Mouse (Mus musculus) ES-CJ7 (cell line): ENCODE data around the gene Cenpc1.

Experiments used
- DNase-seq: peaks from one replicate; pipeline ENCODE4 v3.0.0; 2011; ENCODE audit warnings: low read depth, low spot score

Cenpc1 gene

GRCm38 (mm10) chr5:86065101-86065875 is at the start of gene Cenpc1:
Gene Cenpc1, minus strand, starts transcription at chr5:86065583.
- peak; percentile 98 for DNase-seq

- no peak for DNase-seq
These were observed 48.6 kb upstream of the Cenpc1 start for GRCm38 (mm10) chr5:86113997-86114396.

- DNase-seq: no peak
These were observed 47.7 kb upstream of the Cenpc1 start for GRCm38 (mm10) chr5:86113037-86113436.

GRCm38 (mm10) chr5:86111074-86111473 is 45.7 kb upstream of the Cenpc1 start:
- DNase-seq: no peak

GRCm38 (mm10) chr5:86106610-86107009 is 41.2 kb upstream of the Cenpc1 start:
- DNase-seq: no peak

- no peak for DNase-seq
These were observed 36.8 kb upstream of the Cenpc1 start for GRCm38 (mm10) chr5:86102176-86102575.

- no peak for DNase-seq
These were observed 35.2 kb upstream of the Cenpc1 start for GRCm38 (mm10) chr5:86100621-86101020.

- DNase-seq: no peak
These were observed 33.6 kb upstream of the Cenpc1 start for GRCm38 (mm10) chr5:86098988-86099387.

GRCm38 (mm10) chr5:86094754-86095153 is 29.4 kb upstream of the Cenpc1 start:
- no peak for DNase-seq

- DNase-seq: no peak
These were observed 21.4 kb upstream of the Cenpc1 start for GRCm38 (mm10) chr5:86086751-86087150.

- DNase-seq: no peak
These were observed 19.6 kb upstream of the Cenpc1 start for GRCm38 (mm10) chr5:86084979-86085378.

- no peak for DNase-seq
These were observed 18.6 kb upstream of the Cenpc1 start for GRCm38 (mm10) chr5:86083987-86084386.

- no peak for DNase-seq
These were observed 13.4 kb upstream of the Cenpc1 start for GRCm38 (mm10) chr5:86078720-86079334.

GRCm38 (mm10) chr5:86072756-86073386 is 7.5 kb upstream of the Cenpc1 start:
- DNase-seq: no peak

GRCm38 (mm10) chr5:86071538-86071937 is 6.2 kb upstream of the Cenpc1 start, which contains the start of gene Stap1:
Gene Stap1, plus strand, starts transcription at chr5:86071746.
- DNase-seq: no peak

GRCm38 (mm10) chr5:86069121-86069520 is 3.7 kb upstream of the Cenpc1 start:
- no peak for DNase-seq

- no peak for DNase-seq
These were observed 3.1 kb upstream of the Cenpc1 start for GRCm38 (mm10) chr5:86068451-86068850.

- DNase-seq: peak; percentile 90
These were observed 1.2 kb upstream of the Cenpc1 start for GRCm38 (mm10) chr5:86066551-86066929.

- no peak for DNase-seq
These were observed 630 bp upstream of the Cenpc1 start for GRCm38 (mm10) chr5:86065876-86066550.

- peak; percentile 6 for DNase-seq
These were observed 1.9 kb downstream of the Cenpc1 start for GRCm38 (mm10) chr5:86063501-86063900.

GRCm38 (mm10) chr5:86029820-86030219 is 35.6 kb downstream of the Cenpc1 start:
- no peak for DNase-seq
